Mouse (Mus musculus) embryo, embryonic 10.5 days (tissue): ENCODE data around the gene Nav3.

Source experiments
- DNase-seq: peaks from one replicate; pipeline ENCODE4 v3.0.0-alpha.2; 2015; ENCODE audit warnings: low spot score

Gene Nav3

DNA sequence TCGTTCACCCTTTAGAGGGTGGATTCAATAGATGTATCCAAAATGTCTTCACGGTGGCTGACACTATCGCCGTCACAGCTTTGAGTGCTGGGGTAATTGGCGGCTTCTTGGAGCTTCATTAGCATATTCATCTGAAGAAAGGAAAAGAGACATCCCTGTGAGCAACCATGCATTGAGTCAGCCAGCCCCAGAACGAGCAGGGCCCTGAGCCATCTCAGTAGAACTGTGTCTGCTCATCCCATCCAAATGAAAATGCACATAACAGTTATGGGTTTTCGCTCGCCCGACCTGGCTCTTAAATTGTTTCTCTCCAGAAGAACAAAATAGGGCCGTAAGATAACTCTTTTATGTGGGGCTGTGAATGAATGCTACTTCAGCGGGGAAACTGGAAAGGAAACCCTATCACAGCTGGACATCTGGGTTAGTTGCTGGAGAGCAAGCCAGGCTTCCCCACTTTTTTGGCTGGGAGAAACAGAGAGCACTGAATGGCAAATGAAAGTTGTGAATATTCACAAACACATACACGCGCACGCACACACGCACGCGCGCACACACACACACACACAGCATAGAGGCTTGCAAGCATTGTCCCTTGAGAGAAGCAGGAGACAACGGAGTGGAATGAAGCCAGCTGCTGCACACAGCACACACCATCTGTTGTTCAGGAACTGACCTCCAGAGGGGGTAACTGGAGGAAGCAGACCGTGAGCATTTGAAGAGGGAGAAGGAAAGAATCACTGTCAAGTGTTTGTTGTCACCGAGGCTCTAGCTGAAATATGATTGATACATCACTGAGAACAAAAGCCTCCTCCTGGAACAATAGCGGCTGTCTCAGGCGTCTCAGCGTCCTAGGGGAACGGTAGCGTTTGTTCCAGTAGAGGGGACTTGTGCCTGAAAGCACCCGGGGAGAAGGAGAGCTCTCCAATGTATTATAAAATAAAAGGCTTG, 771.6 kb downstream of the Nav3 start:
- DNase-seq: peak; percentile 84

- DNase-seq: no peak
Measured at GRCm38 (mm10) chr10:109672896-109673295, 783.1 kb downstream of the Nav3 start.

DNA sequence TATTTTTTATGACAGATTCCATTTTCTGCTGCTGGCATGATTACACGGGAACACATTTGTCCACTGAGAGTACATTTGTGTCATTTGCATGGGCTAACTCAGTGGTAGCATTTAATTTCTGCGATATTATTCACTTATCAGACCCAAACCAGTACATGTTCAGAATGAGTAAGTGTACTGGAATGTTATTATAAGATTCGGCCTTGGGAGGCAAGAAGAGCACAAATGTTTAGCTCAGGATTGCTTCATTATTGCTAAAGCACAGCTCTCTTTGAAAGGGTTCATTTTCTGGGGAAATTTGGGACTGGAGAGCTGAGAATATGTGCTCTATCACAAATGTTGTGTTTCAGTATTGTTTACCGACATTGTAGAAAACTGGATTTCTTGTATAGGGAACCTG, 788.6 kb downstream of the Nav3 start:
- DNase-seq: no peak

- peak; percentile 89 for DNase-seq
Measured at GRCm38 (mm10) chr10:109664629-109665317, 791.2 kb downstream of the Nav3 start.

- DNase-seq: no peak
Measured at GRCm38 (mm10) chr10:109651516-109651915, 804.5 kb downstream of the Nav3 start.

GRCm38 (mm10) chr10:109643598-109643997, 812.4 kb downstream of the Nav3 start:
- no peak for DNase-seq

GRCm38 (mm10) chr10:109641806-109642205, 814.2 kb downstream of the Nav3 start:
- DNase-seq: no peak

DNA sequence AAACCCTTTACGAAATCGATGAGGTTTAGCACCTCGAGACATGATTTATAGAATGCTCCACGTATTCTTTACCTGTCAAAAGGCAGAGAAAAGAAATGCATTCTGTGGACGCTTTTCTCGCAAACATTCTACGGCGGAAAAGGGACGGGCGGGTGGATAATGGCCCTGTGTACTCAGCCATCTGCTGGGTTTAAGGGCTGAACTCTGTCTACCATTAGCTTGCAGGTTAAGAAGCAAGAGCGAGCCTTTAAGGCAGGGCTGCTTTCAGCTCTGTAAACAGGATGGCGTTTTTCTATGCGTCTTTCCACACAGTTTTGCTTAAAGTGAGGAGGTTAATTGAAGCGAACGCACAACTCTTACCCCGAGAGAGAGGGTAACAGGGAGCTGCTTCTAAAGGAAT, 818.3 kb downstream of the Nav3 start:
- peak; percentile 6 for DNase-seq
